Mouse (Mus musculus) erythroblast, embryonic 14.5 days (primary cell): Measurements from ENCODE around the gene Gm42417. TPM values are rescaled to one million over a fixed set of nuclear protein-coding genes. Genes with fewer than 3 reads are reported as not detected.
A peak's percentile ranks its signal among the peaks of the same experiment; 100 is the strongest.

ENCODE experiments used
- H3K27me3 ChIP-seq: 2 replicates; pipeline ENCODE4 v1.6.1; 2012; ENCODE audit warnings: inconsistent platforms; ENCODE audit not compliant: control insufficient read depth
- H3K36me3 ChIP-seq: 2 replicates; pipeline ENCODE4 v1.6.1; 2012; ENCODE audit warnings: mild to moderate bottlenecking, inconsistent platforms; ENCODE audit not compliant: control insufficient read depth
- H3K4me1 ChIP-seq: 2 replicates; pipeline ENCODE4 v1.6.1; 2012; ENCODE audit warnings: inconsistent platforms; ENCODE audit not compliant: control insufficient read depth
- H3K4me3 ChIP-seq: replicated peaks from 2 replicates; pipeline ENCODE3; 2012; ENCODE audit warnings: moderate library complexity, mild to moderate bottlenecking, inconsistent platforms
- H3K9me3 ChIP-seq: 2 replicates; pipeline ENCODE4 v1.6.1; 2012; ENCODE audit warnings: low read length, inconsistent platforms, mixed read lengths; ENCODE audit not compliant: control insufficient read depth
- GATA1 ChIP-seq: IDR thresholded peaks from 2 replicates; pipeline ENCODE4 v1.6.1; 2012; ENCODE audit warnings: low read length, inconsistent platforms, mixed read lengths
- TAL1 ChIP-seq: IDR thresholded peaks from 3 replicates; pipeline ENCODE4 v1.6.1; 2012; ENCODE audit warnings: low read length, inconsistent platforms, mixed read lengths
- polyA plus RNA-seq: library from polyadenylated mRNA; stranded (reverse); fragments of >175 nt; gene quantifications from 2 replicates; pipeline ENCODE4 v1.2.3, GENCODE M21; 2012

Gene Gm42417
- polyA plus RNA-seq, 1 experiment, result not detected

DNA sequence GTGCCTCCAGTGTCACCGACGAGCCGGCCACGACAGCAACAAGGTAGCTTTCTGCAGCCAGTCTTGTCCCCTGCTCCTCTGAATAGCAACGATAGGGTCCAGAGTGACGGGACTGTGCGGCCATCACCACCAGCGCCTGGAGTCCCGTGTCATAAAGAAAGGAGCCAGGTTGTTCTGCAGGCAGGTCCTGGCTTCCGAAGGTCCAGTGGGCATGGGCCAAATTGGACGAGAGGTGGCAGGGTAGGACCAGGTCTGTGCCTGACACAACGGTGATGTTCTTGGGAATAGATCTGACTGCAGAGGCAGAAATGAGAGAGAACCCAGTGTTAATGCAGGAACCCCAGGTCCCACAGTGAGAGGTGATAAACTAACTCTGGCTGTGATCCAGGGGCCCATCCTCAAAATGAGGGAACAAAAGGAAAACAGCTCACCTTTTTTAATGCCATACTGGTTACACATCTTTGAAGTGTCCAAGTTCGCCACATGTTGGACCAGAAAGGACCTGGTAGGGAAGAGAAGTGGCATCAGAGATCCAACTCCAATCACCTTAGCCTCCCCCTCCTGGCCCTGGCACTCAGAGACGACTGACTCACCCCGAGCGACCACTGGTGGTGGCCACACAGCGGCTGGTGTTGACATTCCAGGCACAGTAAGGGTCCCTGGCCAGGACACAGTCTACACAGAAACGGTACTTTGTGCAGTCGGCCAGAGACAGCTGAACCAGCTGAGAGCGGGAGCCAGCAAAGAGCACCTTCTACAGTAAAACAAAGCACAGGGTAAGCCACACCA, 11.0 kb upstream of the Gm42417 start:
- Histone ChIP-seq H3K27me3 (peaks cover 24% of the 10 kb centered on the region), H3K36me3 (peaks cover 14% of the 10 kb centered on the region; the same call in 1 of the 2 replicates), H3K4me1 (peaks cover 21% of the 10 kb centered on the region), H3K4me3 (no peak overlapping the region), H3K9me3 (no peaks in the 10 kb centered on the region)
- no peak for TF ChIP-seq TAL1
- no peak for TF ChIP-seq GATA1

DNA sequence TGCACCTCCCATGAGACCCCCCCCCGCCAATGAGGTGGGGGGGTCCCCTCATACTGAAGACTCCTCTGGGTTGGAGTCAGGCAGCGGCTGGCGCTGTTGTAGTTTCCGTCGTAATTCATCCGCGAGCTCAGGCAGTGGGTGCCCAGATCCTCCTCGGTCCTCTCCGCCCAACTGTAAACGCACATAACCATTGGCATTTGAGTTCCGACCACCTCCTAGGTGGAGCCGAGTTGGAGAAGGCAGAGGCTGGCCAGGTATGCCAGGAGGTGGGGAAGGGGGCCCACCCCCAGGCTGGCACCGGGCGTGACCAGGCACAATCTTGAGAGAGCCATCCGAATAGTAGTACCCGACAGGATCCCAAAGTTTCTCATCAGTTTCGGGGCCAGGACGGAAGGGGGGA, 10.3 kb upstream of the Gm42417 start:
- Histone ChIP-seq H3K4me3 (no peak overlapping the region), H3K9me3 (no peaks in the 10 kb centered on the region), H3K36me3 (peaks cover 14% of the 10 kb centered on the region; the same call in 1 of the 2 replicates), H3K27me3 (peaks cover 16% of the 10 kb centered on the region), H3K4me1 (peaks cover 21% of the 10 kb centered on the region)
- TF ChIP-seq TAL1 (no peak), GATA1 (no peak)

DNA sequence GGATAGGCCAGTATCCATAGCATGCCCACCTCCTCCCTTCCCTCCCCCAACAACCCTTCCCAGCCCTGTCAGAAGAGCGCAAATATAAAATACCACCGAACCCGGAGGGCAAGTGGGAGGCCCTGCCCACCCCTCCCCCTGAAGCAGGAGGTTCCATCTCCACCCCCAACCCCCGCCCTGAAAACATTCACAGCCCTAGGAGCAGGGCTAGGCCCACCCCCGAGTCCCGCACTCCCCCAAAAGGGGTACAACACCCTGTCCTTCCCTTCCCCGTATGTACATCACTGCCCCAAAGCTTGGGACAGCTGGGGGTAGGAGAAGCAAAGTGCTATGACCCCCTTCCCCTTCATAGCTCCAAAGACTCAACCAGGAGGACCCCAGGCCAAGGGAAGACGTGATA, 9.5 kb upstream of the Gm42417 start:
- peaks cover 9% of the 10 kb centered on the region for H3K27me3 ChIP-seq
- H3K4me1 ChIP-seq, result peaks cover 21% of the 10 kb centered on the region
- H3K9me3 ChIP-seq, result no peaks in the 10 kb centered on the region
- no peak for TF ChIP-seq TAL1
- TF ChIP-seq GATA1, result no peak
- H3K4me3 ChIP-seq, result no peak overlapping the region
- H3K36me3 ChIP-seq, result peaks cover 14% of the 10 kb centered on the region; the same call in 1 of the 2 replicates

DNA sequence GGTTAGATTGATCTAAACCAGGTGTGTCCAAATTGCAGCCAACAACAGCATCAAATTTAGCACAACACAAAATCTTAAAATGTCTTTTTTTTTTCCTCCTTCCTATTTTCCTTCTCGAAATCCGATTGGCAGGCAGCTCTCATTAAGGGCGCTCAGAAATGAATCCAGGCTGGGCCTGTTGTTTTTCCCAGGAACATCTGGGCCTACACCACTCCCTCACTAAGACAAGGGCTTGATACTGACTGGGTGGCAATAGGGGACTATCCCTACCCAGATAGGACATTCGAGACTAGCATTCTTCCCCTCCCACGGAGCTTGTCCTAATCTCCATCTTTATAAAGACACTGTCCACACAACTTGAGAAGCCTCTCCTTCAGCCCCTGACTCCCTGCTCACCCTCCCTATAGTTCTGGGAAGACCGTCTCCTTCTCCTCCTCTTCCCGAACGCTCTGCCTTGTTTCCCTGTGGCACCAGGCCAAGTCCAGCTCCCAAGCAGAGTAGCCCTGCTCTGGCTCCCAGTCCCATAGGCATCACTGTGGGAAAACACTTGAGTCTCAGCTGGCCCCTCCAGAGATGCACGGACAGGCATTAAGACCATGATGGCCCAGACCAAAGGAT, 8.9 kb upstream of the Gm42417 start:
- Histone ChIP-seq H3K27me3 (peaks cover 3% of the 10 kb centered on the region; the same call in 1 of the 2 replicates), H3K36me3 (peaks cover 14% of the 10 kb centered on the region; the same call in 1 of the 2 replicates), H3K9me3 (no peaks in the 10 kb centered on the region), H3K4me1 (peaks cover 21% of the 10 kb centered on the region), H3K4me3 (no peak overlapping the region)
- TF ChIP-seq GATA1, result no peak
- TF ChIP-seq TAL1, result no peak

DNA sequence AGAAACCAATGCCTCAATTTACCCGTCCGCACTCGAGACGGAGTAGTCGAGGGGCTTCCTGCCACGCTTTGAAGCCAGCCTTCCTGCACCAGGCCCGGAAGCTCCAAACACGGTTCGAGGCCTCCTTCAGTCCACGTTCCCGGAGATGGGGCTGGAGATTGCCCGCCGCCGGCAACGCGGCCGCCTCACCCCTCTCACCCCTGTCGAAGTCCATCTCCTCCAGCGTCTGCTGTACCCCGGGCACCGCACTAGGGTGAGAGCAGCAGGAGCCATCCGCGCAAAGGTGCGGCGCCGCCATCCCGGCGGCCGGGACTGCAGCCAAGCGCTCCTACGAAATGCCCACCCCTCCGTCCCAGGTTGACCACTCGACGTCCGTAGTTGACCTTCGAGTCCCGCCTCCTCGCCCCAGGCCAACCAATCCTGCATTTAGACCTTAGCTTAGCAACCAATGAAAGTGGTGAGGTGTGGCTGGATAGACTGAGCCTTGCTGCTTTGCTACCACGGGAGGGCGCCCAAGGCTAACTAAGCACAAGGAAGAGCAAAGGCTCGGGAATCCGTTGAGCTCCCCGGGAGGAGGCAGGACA, 7.8 kb upstream of the Gm42417 start, which contains the start of gene Ankrd39:
Ankrd39 (minus strand) TSS at position 558 of the 584 bp plus-strand sequence.
- Histone ChIP-seq H3K4me3 (peak within 1 kb of the TSS; percentile 74), H3K27me3 (no peaks in the 10 kb centered on the region), H3K4me1 (peaks cover 21% of the 10 kb centered on the region), H3K36me3 (peaks cover 15% of the 10 kb centered on the region), H3K9me3 (no peaks in the 10 kb centered on the region)
- TF ChIP-seq TAL1 (no peak), GATA1 (peak; percentile 44)

DNA sequence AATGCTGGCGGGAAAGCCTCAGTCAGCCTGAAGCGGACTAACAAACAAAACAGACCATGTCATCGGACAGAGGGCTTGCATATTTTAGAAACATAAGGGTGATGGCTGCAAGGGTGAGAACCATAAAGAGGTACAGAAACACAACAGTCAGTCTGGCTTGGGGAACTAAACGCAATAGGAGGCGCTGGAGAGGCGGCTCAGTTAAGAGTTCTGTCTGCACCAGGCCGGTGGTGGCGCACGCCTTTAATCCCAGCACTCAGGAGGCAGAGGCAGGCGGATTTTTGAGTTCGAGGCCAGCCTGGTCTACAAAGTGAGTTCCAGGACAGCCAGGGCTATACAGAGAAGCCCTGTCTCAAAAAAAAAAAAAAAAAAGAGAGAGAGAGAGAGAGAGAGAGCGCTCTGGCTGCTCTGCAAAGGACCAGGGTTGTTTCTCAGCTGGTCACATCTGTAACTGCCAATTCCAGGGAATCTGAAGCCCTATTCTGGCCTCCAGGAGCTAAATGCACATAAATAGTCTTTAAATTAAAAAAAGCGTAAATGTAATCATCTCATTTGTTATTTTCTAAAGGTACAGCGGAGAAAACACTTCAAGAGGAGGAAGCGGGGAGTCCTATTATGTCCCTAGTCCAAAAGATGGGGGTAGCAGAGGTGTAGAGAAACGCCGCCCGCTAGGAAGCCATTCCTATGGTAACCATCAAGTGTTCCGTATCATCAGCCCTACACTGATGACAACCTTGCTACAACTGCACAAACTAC, 6.8 kb upstream of the Gm42417 start:
- peaks cover 19% of the 10 kb centered on the region for H3K36me3 ChIP-seq
- H3K27me3 ChIP-seq, result no peaks in the 10 kb centered on the region
- H3K4me3 ChIP-seq, result peak overlapping the region; percentile 74
- peaks cover 21% of the 10 kb centered on the region for H3K4me1 ChIP-seq
- TF ChIP-seq GATA1 (no peak), TAL1 (no peak)
- no peaks in the 10 kb centered on the region for H3K9me3 ChIP-seq

DNA sequence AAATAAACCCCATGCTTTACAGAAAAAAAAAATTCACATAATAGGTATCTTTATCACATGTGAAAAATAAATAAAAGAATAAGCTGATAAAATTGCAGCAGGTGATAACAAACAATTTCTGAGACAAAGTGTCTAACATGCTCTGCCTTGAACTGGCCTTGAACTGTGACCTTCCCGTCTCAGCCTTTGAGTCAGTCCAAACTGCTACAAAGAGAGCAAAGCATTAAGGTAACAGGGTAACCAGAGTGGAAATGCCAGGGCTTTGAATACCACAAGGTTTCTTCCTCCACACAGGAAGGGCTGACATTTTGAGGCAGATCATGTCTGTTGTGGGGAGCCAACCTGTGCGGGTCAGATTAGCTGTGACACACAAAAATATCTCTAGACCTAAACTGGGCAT, 6.2 kb upstream of the Gm42417 start:
- TF ChIP-seq TAL1 (no peak), GATA1 (no peak)
- Histone ChIP-seq H3K27me3 (no peaks in the 10 kb centered on the region), H3K4me3 (no peak overlapping the region), H3K4me1 (peaks cover 21% of the 10 kb centered on the region), H3K36me3 (peaks cover 24% of the 10 kb centered on the region), H3K9me3 (no peaks in the 10 kb centered on the region)

DNA sequence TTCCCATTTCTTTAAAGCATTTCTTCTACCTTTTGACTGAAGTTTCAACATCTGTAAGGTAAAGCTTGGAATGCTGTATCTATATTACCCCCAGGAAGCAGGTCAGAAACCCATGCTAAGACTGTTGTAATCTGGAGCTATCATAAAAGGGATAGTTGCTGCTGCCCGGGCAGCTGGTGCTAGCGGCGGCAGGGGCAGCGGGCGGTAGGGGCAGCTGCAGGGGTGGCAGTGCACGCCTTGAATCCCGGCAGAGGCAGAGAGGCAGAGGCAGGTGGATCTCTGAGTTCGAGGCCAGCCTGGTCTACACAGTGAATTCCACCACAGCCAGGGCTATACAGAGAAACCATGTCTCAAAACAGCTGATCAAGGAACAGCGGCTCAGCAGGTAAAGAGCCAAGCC, 3.7 kb upstream of the Gm42417 start:
- Histone ChIP-seq H3K4me3 (no peak overlapping the region), H3K36me3 (peaks cover 27% of the 10 kb centered on the region), H3K4me1 (peaks cover 21% of the 10 kb centered on the region), H3K27me3 (no peaks in the 10 kb centered on the region), H3K9me3 (no peaks in the 10 kb centered on the region)
- no peak for TF ChIP-seq TAL1
- no peak for TF ChIP-seq GATA1
